ENCODE assay signal across 23 mouse cellular contexts in the genomic region with DNA sequence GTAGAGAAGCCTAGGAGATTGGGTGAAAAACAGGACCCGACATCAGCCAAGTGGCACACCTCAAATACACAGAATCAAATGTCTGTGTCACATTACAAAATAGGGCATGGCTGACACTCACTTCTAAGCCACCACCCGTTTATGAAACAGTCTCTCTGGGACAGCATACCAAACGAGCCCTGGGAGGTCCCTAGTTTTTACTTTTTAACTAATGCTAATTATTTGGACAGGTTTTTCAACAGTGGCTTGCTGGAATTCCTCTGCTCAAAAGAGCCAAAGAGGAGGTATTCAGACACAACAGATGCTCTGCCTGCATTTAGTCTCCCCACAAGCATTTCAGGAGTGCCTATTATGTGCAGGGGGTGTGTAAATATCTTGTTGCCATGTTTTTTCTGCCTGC. TPM values are rescaled to one million over a fixed set of nuclear protein-coding genes. Genes with fewer than 3 reads are reported as not detected.
DNase-seq lines count a peak whose midpoint lies in the region; TF ChIP-seq lines count a peak whose summit lies in the region.
"Had no signal": no experiment of that assay in that cellular context is flagged by ENCODE, and none has a peak within 500 bp of the region (broad histone marks: within the 10 kb centered on the region; RNA-seq: fewer than 3 reads in every experiment).

No protein-coding gene starts in this region.

- TF ChIP-seq CTCF in kidney, adult 2 months (conservative IDR thresholded peaks at IDR 0.05; ENCODE audit: insufficient read depth, insufficient read length, low read depth, low read length), result no peak

- no peak overlapping the region for H3K4me3 ChIP-seq in kidney, adult 2 months (ENCODE audit: insufficient read depth, low read depth, low read length)
- H3K4me3 ChIP-seq: embryonic facial prominence, embryonic 12.5 days; forebrain, embryonic 13.5 days; gastrocnemius, adult 2 months; heart, embryonic 15.5 days; hindbrain, embryonic 15.5 days; intestine, embryonic 15.5 days; midbrain, embryonic 12.5 days; neural tube, embryonic 12.5 days had no signal

- DNase-seq in kidney, adult 2 months, result peak; percentile 91
- no peak for DNase-seq in kidney, postnatal 10 days
- DNase-seq in lung, postnatal 36 days, result peak; percentile 42
- DNase-seq in lung, postnatal 10 days, result no peak
- DNase-seq in kidney, adult 9 months, result peak; percentile 88
- peak; percentile 47 to 50 for DNase-seq in kidney, postnatal 25 days
- DNase-seq in cerebellum, postnatal 36 days, result no peak
- DNase-seq: adrenal gland, adult 8-10 months; cerebellum, adult 11-12 months; cerebellum, postnatal 10 days; gastrocnemius, adult 2 months; heart, postnatal 36 days; layer of hippocampus, postnatal 36 days; lung, adult 2 months; right cerebral cortex, postnatal 14 days had no signal

- peaks cover 74% of the 10 kb centered on the region for H3K4me1 ChIP-seq in kidney, adult 2 months (ENCODE audit: control insufficient read depth, insufficient read depth, low read length)

- no peaks in the 10 kb centered on the region for H3K36me3 ChIP-seq in kidney, adult 2 months (ENCODE audit: control insufficient read depth, insufficient read depth, low read length)
- H3K36me3 ChIP-seq: embryonic facial prominence, embryonic 12.5 days; heart, embryonic 15.5 days; hindbrain, embryonic 15.5 days; intestine, embryonic 15.5 days; midbrain, embryonic 12.5 days; neural tube, embryonic 12.5 days had no signal

- TF ChIP-seq POLR2A in kidney, adult 2 months (IDR thresholded peaks at IDR 0.05; ENCODE audit: low read depth, low read length), result no peak

- H3K27ac ChIP-seq in kidney, adult 2 months (ENCODE audit: insufficient read depth, low read depth, low read length), result peak overlapping the region; percentile 92
- H3K27ac ChIP-seq: embryonic facial prominence, embryonic 12.5 days; forebrain, embryonic 13.5 days; gastrocnemius, adult 2 months; heart, embryonic 15.5 days; hindbrain, embryonic 15.5 days; intestine, embryonic 15.5 days; midbrain, embryonic 12.5 days; neural tube, embryonic 12.5 days had no signal

- H3K27me3 ChIP-seq in kidney, adult 2 months (replicated peaks; ENCODE audit: control insufficient read depth, insufficient read depth, low read length), result no peaks in the 10 kb centered on the region
- H3K27me3 ChIP-seq: embryonic facial prominence, embryonic 12.5 days; forebrain, embryonic 13.5 days; heart, embryonic 15.5 days; hindbrain, embryonic 15.5 days; intestine, embryonic 15.5 days; midbrain, embryonic 12.5 days; neural tube, embryonic 12.5 days had no signal

- WGBS in kidney, adult 2 months, result 20% methylated on average over 3 of the region's 3 CpGs

RNA-seq across cellular contexts. Expression of a gene that starts 44.7 kb away (rescaled TPM):
- 91.9 and 110 TPM in 2 replicates for polyA plus RNA-seq in kidney, adult 2 months (2012; rRNA removed)
- polyA plus RNA-seq: activated CD4-positive, CD25-positive, alpha-beta regulatory T cell, adult 4 months had no signal

Comparison
In these comparisons a context has a peak if more than half of its experiments do, and no peak if none do; other contexts are left out.
1. DNase-seq: peak in kidney, adult 2 months (single experiment), lung, postnatal 36 days (single experiment), kidney, adult 9 months (single experiment) and kidney, postnatal 25 days (2 of 2); none in kidney, postnatal 10 days (single experiment), lung, postnatal 10 days (single experiment) and cerebellum, postnatal 36 days (0 of 2).